Mouse (Mus musculus) liver, postnatal 0 days (tissue): ENCODE results near the gene Nsmce1. TPM values are rescaled to one million over a fixed set of nuclear protein-coding genes. Genes with fewer than 3 reads are reported as not detected.

Experiments
- ATAC-seq: fragments of 200-750 bp; cut with Nextera tagmentation; 2 replicates; pipeline ENCODE4 v1.8.0; 2017; ENCODE audit warnings: mild to moderate bottlenecking, moderate library complexity
- DNase-seq: peaks from one replicate; pipeline ENCODE4 v3.0.0-alpha.2; 2016
- H3K27ac ChIP-seq: fragments of 300-500 bp; sonication (generic); 2 replicates; pipeline ENCODE4 v1.5.1; 2014; ENCODE audit warnings: antibody characterized with exemption, moderate library complexity, mild to moderate bottlenecking, low read depth
- H3K27me3 ChIP-seq: fragments of 300-500 bp; sonication (generic); 2 replicates; pipeline ENCODE4 v1.6.1; 2014; ENCODE audit warnings: low read length, control low read depth, mixed read lengths; ENCODE audit not compliant: insufficient read depth
- H3K36me3 ChIP-seq: fragments of 300-500 bp; sonication (generic); replicated peaks from 2 replicates; pipeline ENCODE4 v1.6.1; 2014; ENCODE audit warnings: mild to moderate bottlenecking, control low read depth, low read length, moderate library complexity, mixed read lengths; ENCODE audit not compliant: insufficient read depth
- H3K4me1 ChIP-seq: fragments of 300-500 bp; sonication (generic); 2 replicates; pipeline ENCODE4 v1.6.1; 2014; ENCODE audit warnings: antibody characterized with exemption, mild to moderate bottlenecking, control low read depth; ENCODE audit not compliant: insufficient read depth
- H3K4me2 ChIP-seq: fragments of 300-500 bp; sonication (generic); 2 replicates; pipeline ENCODE4 v1.6.1; 2014; ENCODE audit warnings: low read depth, mild to moderate bottlenecking, low read length, moderate library complexity, mixed read lengths
- H3K4me3 ChIP-seq: fragments of 300-500 bp; sonication (generic); 2 replicates; pipeline ENCODE4 v1.5.1; 2014; ENCODE audit warnings: low read depth, low read length
- H3K9ac ChIP-seq: fragments of 300-500 bp; sonication (generic); replicated peaks from 2 replicates; pipeline ENCODE4 v1.6.1; 2014; ENCODE audit warnings: mild to moderate bottlenecking, moderate library complexity
- H3K9me3 ChIP-seq: fragments of 300-500 bp; sonication (generic); 2 replicates; pipeline ENCODE4 v1.6.1; 2016; ENCODE audit warnings: mild to moderate bottlenecking, control low read depth, low read length, mixed read lengths
- CTCF ChIP-seq: sonication (generic); IDR thresholded peaks from 2 replicates; pipeline ENCODE4 v1.5.1; 2016; ENCODE audit warnings: antibody characterized with exemption, low read depth
- EP300 ChIP-seq: IDR thresholded peaks from 2 replicates; pipeline ENCODE4 v1.6.1; 2016; ENCODE audit warnings: antibody characterized with exemption, low read depth, mild to moderate bottlenecking
- WGBS: fragments of 180-500 bp; shearing (Covaris S2); extraction: QIAGEN DNeasy Blood & Tissue Kit; methylation state at CpG from one replicate; pipeline ENCODE4 v1.1.7; 2014; ENCODE audit not compliant: insufficient replicate concordance; 5-methylcytosine and 5-hydroxymethylcytosine counted together
- polyA plus RNA-seq: library from polyadenylated mRNA; unstranded; fragments of >200 nt; fragmentation: Nextera tagmentation; extraction: Ambion mirVana; gene quantifications from 2 replicates; pipeline ENCODE4 v1.2.1, GENCODE M21; 2015

Gene Nsmce1
- polyA plus RNA-seq, 1 experiment from 2014 or later = 49.2 TPM

DNA sequence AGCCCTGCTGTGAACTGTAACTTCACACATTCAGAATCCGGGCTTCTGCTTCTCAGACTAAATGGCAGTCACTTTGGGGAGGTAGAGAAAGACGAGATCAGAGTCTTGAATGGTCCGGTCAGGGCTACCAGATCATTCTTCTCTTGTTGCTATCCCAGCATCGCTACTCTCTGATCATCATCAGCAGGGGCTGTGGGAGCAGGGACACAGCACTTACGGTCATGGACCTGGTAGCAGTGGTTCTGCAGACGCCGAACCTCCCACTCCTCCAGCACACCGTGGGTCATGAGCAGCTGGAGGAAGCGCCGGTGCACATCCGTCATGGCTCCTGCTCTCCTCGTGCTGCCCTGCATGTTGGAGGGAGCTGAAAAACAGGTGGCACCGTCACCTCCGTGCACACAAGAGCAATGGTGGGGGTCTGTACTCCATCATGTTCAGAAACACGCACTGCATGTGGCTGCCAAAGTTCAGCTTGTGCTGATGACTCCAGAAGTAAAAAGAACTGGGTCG is 5.2 kb downstream of the Nsmce1 start:
- Histone ChIP-seq H3K9me3 (no peaks in the 10 kb centered on the region), H3K9ac (no peak overlapping the region), H3K4me1 (peaks cover 43% of the 10 kb centered on the region), H3K27me3 (no peaks in the 10 kb centered on the region), H3K27ac (no peak overlapping the region), H3K36me3 (peaks cover 33% of the 10 kb centered on the region), H3K4me2 (no peak overlapping the region), H3K4me3 (no peak overlapping the region)
- WGBS = 89% methylated on average over 16 of the region's 16 CpGs
- TF ChIP-seq CTCF (no peak), EP300 (no peak)
- DNase-seq = no peak
- no peak for ATAC-seq

DNA sequence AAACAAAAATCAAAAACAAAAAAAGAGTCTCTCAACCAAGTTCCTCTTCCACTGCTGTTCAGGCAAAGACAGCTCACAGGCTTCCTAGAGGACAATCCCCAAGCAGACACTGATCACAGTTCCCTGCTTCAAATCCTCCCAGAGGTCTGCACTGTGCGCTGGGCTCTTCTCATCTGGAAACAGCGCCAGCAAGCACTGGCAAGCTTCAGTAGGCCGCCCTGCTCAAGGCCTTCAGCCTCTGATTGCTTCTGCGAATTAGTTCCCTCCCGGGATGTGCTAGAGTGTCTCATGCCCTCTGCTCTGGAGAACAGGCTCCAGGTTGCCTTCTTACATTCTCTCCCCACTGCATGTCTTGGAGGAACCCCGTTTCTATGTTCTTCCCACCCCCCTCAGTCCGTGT is 6.6 kb downstream of the Nsmce1 start:
- ATAC-seq = no peak
- peaks cover 33% of the 10 kb centered on the region for H3K4me1 ChIP-seq
- no peak overlapping the region for H3K4me3 ChIP-seq
- H3K9ac ChIP-seq = no peak overlapping the region
- peaks cover 36% of the 10 kb centered on the region for H3K36me3 ChIP-seq
- H3K27ac ChIP-seq = no peak overlapping the region
- no peaks in the 10 kb centered on the region for H3K27me3 ChIP-seq
- WGBS = 90% methylated on average over 7 of the region's 7 CpGs
- DNase-seq = no peak
- no peak overlapping the region for H3K4me2 ChIP-seq
- no peaks in the 10 kb centered on the region for H3K9me3 ChIP-seq
- no peak for TF ChIP-seq CTCF
- TF ChIP-seq EP300 = no peak

DNA sequence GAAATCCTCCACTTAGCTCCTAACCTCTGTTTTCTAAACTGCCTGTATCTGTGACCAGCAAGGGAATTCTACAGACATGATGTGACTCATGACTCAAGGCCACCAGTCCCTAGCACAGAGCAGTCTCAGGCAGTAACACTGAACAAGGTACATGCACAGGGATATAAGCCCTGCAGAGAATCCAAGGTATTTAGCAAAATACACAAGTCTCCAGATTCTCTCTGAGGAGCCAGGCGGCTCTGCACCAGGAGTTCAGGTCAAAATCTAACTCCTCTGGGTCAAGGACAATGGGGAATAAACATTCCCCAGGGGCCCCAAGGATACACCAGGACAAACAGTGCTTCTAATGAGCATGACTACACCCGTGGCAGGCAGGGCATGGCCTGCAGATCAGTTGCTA is 8.5 kb downstream of the Nsmce1 start:
- TF ChIP-seq EP300 = no peak
- ATAC-seq (no peak), DNase-seq (no peak)
- no peak overlapping the region for H3K4me2 ChIP-seq
- no peak overlapping the region for H3K4me3 ChIP-seq
- peaks cover 36% of the 10 kb centered on the region for H3K36me3 ChIP-seq
- H3K27me3 ChIP-seq = no peaks in the 10 kb centered on the region
- 63% methylated on average over 2 of the region's 2 CpGs for WGBS
- H3K4me1 ChIP-seq = peaks cover 25% of the 10 kb centered on the region
- no peak overlapping the region for H3K27ac ChIP-seq
- H3K9me3 ChIP-seq = no peaks in the 10 kb centered on the region
- no peak overlapping the region for H3K9ac ChIP-seq

DNA sequence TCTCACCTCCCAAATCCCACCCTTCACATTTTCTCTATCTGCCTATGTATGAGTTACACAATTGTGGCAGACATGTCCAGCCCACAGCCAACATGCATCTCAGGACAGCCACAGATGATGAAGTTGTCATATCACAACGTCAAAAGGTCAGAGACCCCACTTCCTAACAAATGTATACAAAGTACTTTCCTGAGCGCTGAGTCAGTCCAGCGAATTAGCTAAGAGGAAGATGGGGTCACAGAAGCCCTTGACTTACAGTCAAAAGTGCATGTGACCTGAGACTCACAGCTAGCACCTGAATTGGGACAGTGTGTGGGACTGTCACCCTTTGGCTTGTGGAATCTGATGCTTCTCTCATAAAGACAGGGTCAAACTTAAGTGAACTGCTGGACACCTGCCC is 9.1 kb downstream of the Nsmce1 start:
- H3K9me3 ChIP-seq = no peaks in the 10 kb centered on the region
- no peaks in the 10 kb centered on the region for H3K27me3 ChIP-seq
- H3K36me3 ChIP-seq = peaks cover 36% of the 10 kb centered on the region
- no peak overlapping the region for H3K4me2 ChIP-seq
- WGBS = 61% methylated on average over 3 of the region's 3 CpGs
- no peak overlapping the region for H3K4me3 ChIP-seq
- TF ChIP-seq EP300 (peak; percentile 32; the same call in 1 of the 2 replicates), CTCF (no peak)
- no peak overlapping the region for H3K27ac ChIP-seq
- no peak overlapping the region for H3K9ac ChIP-seq
- DNase-seq (no peak), ATAC-seq (no peak)
- peaks cover 25% of the 10 kb centered on the region for H3K4me1 ChIP-seq

DNA sequence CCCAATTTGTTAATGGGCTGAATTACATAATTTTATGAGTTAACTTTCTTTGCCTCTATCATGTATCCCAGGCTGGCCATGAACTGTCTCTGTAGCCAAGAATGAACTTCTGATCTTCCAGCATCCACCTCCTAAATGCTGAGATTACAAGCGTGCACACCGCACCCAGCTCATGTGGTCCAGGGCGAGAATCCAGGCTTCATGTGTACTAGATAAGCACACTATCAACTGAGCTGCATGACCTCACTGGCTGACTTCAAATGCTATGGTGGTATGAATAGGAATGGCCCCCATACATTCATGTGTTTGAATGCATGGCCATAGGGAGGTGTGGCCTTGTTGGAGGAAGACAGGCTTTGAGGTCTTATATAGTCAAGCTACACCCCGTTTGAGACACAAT is 10.9 kb downstream of the Nsmce1 start:
- WGBS = 74% methylated on average over 4 of the region's 4 CpGs
- Histone ChIP-seq H3K4me2 (no peak overlapping the region), H3K9me3 (no peaks in the 10 kb centered on the region), H3K27ac (no peak overlapping the region), H3K27me3 (no peaks in the 10 kb centered on the region), H3K36me3 (peaks cover 27% of the 10 kb centered on the region), H3K4me3 (no peak overlapping the region), H3K4me1 (peaks cover 30% of the 10 kb centered on the region), H3K9ac (no peak overlapping the region)
- TF ChIP-seq EP300 (peak; percentile 46; the same call in 1 of the 2 replicates), CTCF (no peak)
- ATAC-seq = peak; percentile 35; the same call in 1 of the 2 replicates
- no peak for DNase-seq

DNA sequence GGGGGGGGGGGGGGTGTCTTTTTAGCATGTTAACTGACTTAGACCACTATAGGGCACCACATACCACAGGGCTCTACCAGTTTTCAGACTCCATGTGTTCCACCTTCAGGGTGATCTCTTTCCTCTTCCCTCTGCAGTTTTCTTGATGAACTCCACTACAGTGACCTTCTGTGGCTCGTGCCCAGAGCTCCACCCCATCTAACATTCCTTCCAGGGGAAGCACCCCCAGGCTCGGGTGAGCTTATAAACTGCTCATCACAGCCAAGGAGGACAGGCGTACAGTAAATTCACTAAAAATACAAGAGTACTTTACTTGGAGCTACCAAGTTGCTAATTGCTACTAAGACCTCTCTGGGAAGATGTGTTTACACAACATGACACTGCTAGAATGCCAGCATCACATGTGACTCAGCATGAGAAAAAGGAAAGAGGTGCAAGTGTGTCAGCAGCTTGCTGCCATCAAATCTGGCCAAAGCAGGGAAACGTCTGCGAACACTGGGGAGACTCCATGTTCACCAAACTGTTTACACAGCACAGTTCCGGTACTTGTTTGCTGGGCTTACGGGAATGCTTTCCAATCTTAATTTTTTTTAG is 12.9 kb downstream of the Nsmce1 start:
- 71% methylated on average over 7 of the region's 7 CpGs for WGBS
- H3K9ac ChIP-seq = no peak overlapping the region
- peaks cover 11% of the 10 kb centered on the region for H3K36me3 ChIP-seq

More for the DNA sequence above, 12.9 kb downstream of the Nsmce1 start:
- ATAC-seq = peak; percentile 72
- Histone ChIP-seq H3K27ac (peak overlapping the region; percentile 64; the same call in 1 of the 2 replicates), H3K4me1 (peaks cover 33% of the 10 kb centered on the region), H3K9me3 (no peaks in the 10 kb centered on the region), H3K4me3 (no peak overlapping the region), H3K27me3 (no peaks in the 10 kb centered on the region), H3K4me2 (no peak overlapping the region)
- DNase-seq = no peak
- TF ChIP-seq EP300 (peak; percentile 56; the same call in 1 of the 2 replicates), CTCF (no peak)
